Mouse (Mus musculus) CH12.LX (cell line): Measurements from ENCODE around the gene Adamts5.

Experiments used
- CTCF ChIP-seq, 2 experiments: IDR thresholded peaks in 1 of 2; conservative IDR thresholded peaks in 1 of 2; 2 replicates each; pipeline ENCODE4 v1.5.1; 2011 to 2012; ENCODE audit warnings: low read depth in 2 of 2, low read length in 2 of 2, improper control_type of control experiment in 1 of 2, inconsistent platforms in 1 of 2, mild to moderate bottlenecking in 1 of 2, moderate library complexity in 1 of 2
- EP300 ChIP-seq: IDR thresholded peaks from 2 replicates; pipeline ENCODE4 v1.6.1; 2011; ENCODE audit warnings: low read length, improper control_type of control experiment
- ETS1 ChIP-seq: conservative IDR thresholded peaks from 2 replicates; pipeline ENCODE4 v1.6.1; 2012; ENCODE audit warnings: low read depth, mild to moderate bottlenecking, inconsistent platforms, low read length, improper control_type of control experiment, moderate library complexity
- HCFC1 ChIP-seq: IDR thresholded peaks from 2 replicates; pipeline ENCODE4 v1.6.1; 2012; ENCODE audit warnings: low read depth, mild to moderate bottlenecking, inconsistent platforms, low read length, improper control_type of control experiment
- JUND ChIP-seq: conservative IDR thresholded peaks from 2 replicates; pipeline ENCODE4 v1.6.1; 2011; ENCODE audit warnings: low read depth, low read length, improper control_type of control experiment
- MAZ ChIP-seq: IDR thresholded peaks from 2 replicates; pipeline ENCODE4 v1.6.1; 2012; ENCODE audit warnings: low read depth, mild to moderate bottlenecking, inconsistent platforms, low read length, improper control_type of control experiment, moderate library complexity
- POLR2A ChIP-seq: IDR thresholded peaks from 2 replicates; pipeline ENCODE4 v1.6.1; 2011; ENCODE audit warnings: low read depth, mild to moderate bottlenecking, improper control_type of control experiment, low read length
- RAD21 ChIP-seq: IDR thresholded peaks from 2 replicates; pipeline ENCODE4 v1.6.1; 2011; ENCODE audit warnings: low read depth, mild to moderate bottlenecking, low read length, improper control_type of control experiment, moderate library complexity
- USF1 ChIP-seq: IDR thresholded peaks from 2 replicates; pipeline ENCODE4 v1.6.1; 2014; ENCODE audit warnings: low read depth, mild to moderate bottlenecking, inconsistent platforms, low read length, improper control_type of control experiment
- ZMIZ1 ChIP-seq: IDR thresholded peaks from 2 replicates; pipeline ENCODE4 v1.6.1; 2012; ENCODE audit warnings: low read depth, mild to moderate bottlenecking, inconsistent platforms, low read length, improper control_type of control experiment

GRCm38 (mm10) chr16:85879075-85879474, 22.6 kb downstream of the Adamts5 start:
- TF ChIP-seq POLR2A (no peak), ETS1 (no peak), ZMIZ1 (no peak), RAD21 (no peak), CTCF (conservative IDR thresholded peaks at IDR 0.05 in 1 of 2, IDR thresholded peaks at IDR 0.05 in 1 of 2; ENCODE audit: low read depth in 2 of 2, low read length in 2 of 2) (no peak), USF1 (no peak), EP300 (no peak), JUND (no peak), MAZ (no peak), HCFC1 (no peak)
